Mouse (Mus musculus): Measurements from ENCODE around the gene Hist2h2ab.

Gene Hist2h2ab

DNA sequence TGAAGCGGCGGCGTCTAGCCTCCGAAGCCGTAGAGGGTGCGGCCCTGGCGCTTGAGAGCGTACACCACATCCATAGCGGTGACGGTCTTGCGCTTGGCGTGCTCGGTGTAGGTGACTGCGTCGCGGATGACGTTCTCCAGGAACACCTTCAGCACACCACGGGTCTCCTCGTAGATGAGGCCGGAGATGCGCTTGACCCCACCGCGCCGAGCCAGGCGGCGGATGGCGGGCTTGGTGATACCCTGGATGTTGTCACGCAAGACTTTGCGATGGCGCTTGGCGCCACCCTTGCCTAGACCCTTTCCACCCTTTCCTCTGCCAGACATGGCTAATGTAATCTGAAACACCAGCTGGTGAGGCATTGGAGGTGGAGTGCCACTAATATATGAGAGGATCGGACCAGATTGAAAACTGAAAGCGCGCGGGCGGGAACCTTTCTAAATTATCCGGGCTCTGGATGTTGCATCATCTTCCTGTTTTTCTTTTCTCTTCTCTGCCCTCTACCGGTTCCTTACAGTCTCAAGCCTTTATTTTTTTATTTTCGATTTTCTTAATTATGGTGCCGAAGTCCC lies 43.4 kb downstream of the Hist2h2ab start, which contains the start of gene Hist2h4:
Gene Hist2h4, minus strand, starts transcription at position 333 of the 572 bp plus-strand sequence.
- DNase-seq, result peak; percentile 97

DNA sequence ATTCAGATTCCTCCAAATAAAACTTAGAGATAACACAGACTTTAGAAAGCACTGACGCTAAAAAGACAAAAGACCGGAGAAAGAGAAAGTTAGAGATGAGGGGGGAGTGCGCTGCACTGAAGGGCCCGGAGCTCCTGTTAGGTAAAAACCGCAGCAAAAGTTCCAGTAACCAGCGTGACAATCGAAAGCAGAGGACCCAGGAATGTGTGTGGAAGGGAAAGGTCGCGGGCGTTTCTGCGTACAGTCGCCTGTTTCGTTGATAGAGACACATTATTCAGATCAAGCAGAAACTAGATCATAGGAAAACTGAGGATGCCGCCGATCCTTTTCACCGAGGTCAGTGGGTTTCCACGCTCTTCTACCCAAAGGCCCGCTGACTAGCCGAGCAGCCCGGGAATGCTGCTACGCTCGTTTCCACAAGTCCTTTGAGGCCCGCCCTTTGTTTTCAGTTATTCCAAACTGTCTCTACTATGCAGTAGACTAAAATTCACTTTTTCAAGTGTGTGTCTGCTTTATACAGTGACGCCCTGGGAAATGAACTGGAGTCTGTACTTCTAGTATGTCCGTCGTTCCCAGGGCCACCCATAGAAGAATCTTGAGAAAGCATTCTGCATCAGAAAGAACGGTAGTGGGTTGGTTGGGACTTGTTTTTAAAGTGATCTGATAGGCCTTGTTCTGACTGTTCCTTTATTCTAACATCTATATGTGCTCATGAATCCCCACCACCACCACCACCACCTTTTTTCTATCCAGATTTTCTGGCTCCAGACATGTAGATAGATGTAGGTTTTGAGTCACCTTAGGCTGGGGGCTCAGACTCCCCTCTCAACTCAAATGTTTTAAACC lies 44.1 kb downstream of the Hist2h2ab start:
- DNase-seq, result peak; percentile 56

DNA sequence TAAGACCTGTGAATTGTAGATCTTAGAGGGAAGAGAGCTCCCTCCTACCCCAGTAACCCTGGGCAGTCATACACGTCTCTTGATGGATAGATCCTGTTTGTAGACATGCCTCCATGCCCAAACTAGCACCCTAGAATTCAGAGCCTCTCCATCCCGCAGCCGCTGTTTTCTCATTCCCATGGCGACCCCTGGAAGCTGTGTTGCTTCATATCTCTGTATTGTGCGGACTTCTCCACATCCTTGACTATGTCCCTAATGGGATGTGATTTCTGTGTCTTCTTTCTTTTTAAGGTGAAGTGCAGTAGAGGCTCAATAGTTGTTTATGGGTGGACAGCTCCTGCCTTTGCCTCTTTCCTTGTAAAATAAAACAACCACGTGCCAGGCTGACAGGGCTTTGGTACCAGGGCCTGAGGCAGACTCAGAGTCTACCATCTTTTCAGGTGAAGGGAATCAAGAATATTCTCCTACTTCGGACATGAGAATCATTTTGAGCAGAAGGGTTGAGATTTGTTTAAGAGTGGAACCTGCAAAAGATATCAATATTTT lies 44.8 kb downstream of the Hist2h2ab start:
- no peak for DNase-seq

DNA sequence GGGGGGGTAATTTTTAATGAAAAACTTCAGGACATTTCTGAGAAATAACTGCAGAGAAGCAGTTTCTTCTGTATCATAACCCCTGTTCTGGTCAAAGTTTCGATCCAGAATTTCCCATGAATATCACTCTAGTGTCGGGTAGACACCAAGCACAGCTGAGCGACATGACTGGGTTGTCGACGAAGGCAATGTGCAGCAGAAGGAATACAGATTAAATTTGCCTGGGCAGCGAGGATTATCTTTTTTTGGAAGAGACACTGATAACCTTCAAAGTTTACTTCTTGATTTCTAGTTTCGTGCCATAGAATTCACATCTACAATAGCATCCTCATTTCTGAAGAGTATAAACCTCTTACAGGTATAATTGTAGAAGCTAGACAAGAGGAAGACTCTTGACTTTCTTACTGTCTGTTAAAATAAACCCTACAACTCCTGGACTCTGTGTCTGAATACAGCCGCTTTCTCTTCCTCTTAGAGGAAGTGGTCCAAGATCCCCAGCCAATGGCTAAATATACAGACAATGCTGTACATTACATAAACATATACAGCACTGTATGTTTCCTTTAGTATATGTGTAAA lies 46.6 kb downstream of the Hist2h2ab start:
- DNase-seq, result no peak

DNA sequence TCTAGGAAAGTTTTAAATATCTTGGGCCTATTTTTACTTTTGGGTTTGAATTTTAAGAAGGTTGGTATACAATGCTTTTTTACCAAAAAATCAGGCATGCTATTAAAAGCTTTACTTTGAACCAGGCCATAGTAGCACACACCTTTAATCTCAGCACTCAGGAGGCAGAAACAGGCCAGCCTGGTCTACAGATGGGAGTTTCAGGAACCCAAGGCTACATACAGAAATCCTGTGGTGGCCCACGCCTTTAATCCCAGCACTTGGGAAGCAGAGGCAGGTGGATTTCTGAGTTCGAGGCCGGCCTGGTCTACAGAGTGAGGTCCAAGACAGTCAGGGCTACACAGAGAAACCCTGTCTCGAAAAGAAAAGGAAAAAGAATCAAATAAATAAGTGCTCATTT lies 47.9 kb downstream of the Hist2h2ab start:
- DNase-seq, result no peak

DNA sequence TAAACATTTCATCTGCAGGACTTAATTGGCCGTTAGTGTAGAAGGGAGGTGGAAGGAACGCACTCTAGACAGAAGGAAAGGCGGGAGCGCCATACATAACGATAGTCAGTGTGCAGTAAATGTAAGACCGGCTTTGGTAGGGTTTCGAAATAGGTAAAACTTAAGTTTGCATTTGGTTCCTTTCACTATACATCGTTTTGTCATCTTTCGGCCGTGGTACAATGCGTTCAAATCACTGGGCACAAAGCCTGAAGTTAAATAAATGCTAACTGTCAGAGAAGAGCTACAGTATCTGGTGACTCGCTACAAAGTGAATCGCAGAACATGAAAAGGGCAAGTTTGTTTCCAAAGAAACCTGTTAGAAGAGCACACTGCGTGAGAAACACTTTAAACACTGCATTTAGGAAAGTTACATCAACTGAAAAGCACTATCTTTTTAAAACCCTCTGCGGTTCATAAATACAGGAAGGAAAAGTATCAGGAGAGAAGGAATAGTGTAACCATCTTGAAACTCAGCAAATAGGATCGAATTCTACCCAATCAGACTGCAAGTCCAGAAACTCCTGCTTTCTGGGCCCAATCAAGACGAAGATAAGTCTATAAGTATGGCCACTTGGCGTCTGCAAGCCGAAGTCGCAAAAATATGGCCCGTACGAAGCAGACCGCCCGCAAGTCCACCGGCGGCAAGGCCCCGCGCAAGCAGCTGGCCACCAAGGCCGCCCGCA lies 48.5 kb downstream of the Hist2h2ab start, which contains the start of gene Hist2h3b:
Gene Hist2h3b, plus strand, starts transcription at position 604 of the 725 bp plus-strand sequence.
- peak; percentile 80 for DNase-seq

DNA sequence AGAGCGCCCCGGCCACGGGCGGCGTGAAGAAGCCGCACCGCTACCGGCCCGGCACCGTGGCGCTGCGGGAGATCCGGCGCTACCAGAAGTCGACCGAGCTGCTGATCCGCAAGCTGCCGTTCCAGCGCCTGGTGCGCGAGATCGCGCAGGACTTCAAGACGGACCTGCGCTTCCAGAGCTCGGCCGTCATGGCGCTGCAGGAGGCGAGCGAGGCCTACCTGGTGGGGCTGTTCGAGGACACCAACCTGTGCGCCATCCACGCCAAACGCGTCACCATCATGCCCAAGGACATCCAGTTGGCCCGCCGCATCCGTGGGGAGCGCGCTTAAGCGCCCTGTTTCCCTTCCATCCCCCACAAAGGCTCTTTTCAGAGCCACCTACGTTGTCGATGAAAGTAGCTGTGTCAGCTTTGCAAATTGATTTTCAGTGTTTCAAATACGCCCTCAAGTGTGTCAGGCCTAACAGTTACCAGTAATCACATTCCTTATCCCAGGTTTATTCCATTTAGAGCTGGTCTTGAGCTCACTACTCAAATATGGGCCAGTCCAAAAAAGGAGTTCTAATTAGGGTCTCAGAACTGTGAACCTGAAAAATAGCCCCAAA lies 49.2 kb downstream of the Hist2h2ab start:
- DNase-seq, result peak; percentile 26
